Mouse (Mus musculus) stomach, embryonic 15.5 days (tissue): ENCODE data around the gene Nfib. TPM values are rescaled to one million over a fixed set of nuclear protein-coding genes. Genes with fewer than 3 reads are reported as not detected.
A peak's percentile ranks its signal among the peaks of the same experiment; 100 is the strongest.

Experiments
- ATAC-seq: fragments of 200-750 bp; cut with Nextera tagmentation; 2 replicates; pipeline ENCODE4 v1.8.0; 2017; ENCODE audit warnings: low read depth, moderate number of reproducible peaks, moderate TSS enrichment; ENCODE audit not compliant: insufficient read depth, low FRiP score
- H3K27ac ChIP-seq: fragments of 300-500 bp; sonication (generic); 2 replicates; pipeline ENCODE4 v1.5.1; 2015; ENCODE audit warnings: mild to moderate bottlenecking, inconsistent platforms
- H3K27me3 ChIP-seq: fragments of 300-500 bp; sonication (generic); replicated peaks from 2 replicates; pipeline ENCODE4 v1.6.1; 2015; ENCODE audit warnings: inconsistent platforms
- H3K36me3 ChIP-seq: fragments of 300-500 bp; sonication (generic); 2 replicates; pipeline ENCODE4 v1.6.1; 2015; ENCODE audit warnings: inconsistent platforms
- H3K4me1 ChIP-seq: fragments of 300-500 bp; sonication (generic); 2 replicates; pipeline ENCODE4 v1.6.1; 2015; ENCODE audit warnings: inconsistent platforms
- H3K4me2 ChIP-seq: fragments of 300-500 bp; sonication (generic); 2 replicates; pipeline ENCODE4 v1.6.1; 2015; ENCODE audit warnings: mild to moderate bottlenecking, inconsistent platforms
- H3K4me3 ChIP-seq: fragments of 300-500 bp; sonication (generic); replicated peaks from 2 replicates; pipeline ENCODE4 v1.5.1; 2015; ENCODE audit warnings: inconsistent platforms
- H3K9ac ChIP-seq: fragments of 300-500 bp; sonication (generic); 2 replicates; pipeline ENCODE4 v1.6.1; 2015; ENCODE audit warnings: inconsistent platforms
- H3K9me3 ChIP-seq: fragments of 300-500 bp; sonication (generic); 2 replicates; pipeline ENCODE4 v1.6.1; 2016; ENCODE audit warnings: inconsistent platforms
- WGBS: fragments of 180-500 bp; shearing (Covaris S2); methylation state at CpG from one replicate; pipeline ENCODE4 v1.1.7; 2015; 5-methylcytosine and 5-hydroxymethylcytosine counted together
- polyA plus RNA-seq: library from polyadenylated mRNA; unstranded; fragments of >200 nt; fragmentation: Nextera tagmentation; extraction: Ambion mirVana; gene quantifications from 2 replicates; pipeline ENCODE4 v1.2.1, GENCODE M21; 2015

Gene Nfib
- polyA plus RNA-seq, 1 experiment from 2014 or later = 56.5 TPM

- no peak overlapping the region for H3K4me2 ChIP-seq
- no peak for ATAC-seq
- 67% methylated on average over 1 of the region's 1 CpGs for WGBS
- no peaks in the 10 kb centered on the region for H3K9me3 ChIP-seq
- no peak overlapping the region for H3K27ac ChIP-seq
- H3K36me3 ChIP-seq = no peaks in the 10 kb centered on the region
- H3K27me3 ChIP-seq = no peaks in the 10 kb centered on the region
- no peak overlapping the region for H3K9ac ChIP-seq
- peaks cover 30% of the 10 kb centered on the region for H3K4me1 ChIP-seq
- H3K4me3 ChIP-seq = no peak overlapping the region
These were observed 323.8 kb downstream of the Nfib start for GRCm38 (mm10) chr4:82381786-82382185.

- Histone ChIP-seq H3K4me1 (peaks cover 22% of the 10 kb centered on the region), H3K36me3 (no peaks in the 10 kb centered on the region), H3K4me3 (no peak overlapping the region), H3K4me2 (no peak overlapping the region), H3K27me3 (no peaks in the 10 kb centered on the region), H3K9ac (no peak overlapping the region), H3K27ac (no peak overlapping the region), H3K9me3 (no peaks in the 10 kb centered on the region)
- no peak for ATAC-seq
These were observed 325.0 kb downstream of the Nfib start for GRCm38 (mm10) chr4:82380578-82380977.

DNA sequence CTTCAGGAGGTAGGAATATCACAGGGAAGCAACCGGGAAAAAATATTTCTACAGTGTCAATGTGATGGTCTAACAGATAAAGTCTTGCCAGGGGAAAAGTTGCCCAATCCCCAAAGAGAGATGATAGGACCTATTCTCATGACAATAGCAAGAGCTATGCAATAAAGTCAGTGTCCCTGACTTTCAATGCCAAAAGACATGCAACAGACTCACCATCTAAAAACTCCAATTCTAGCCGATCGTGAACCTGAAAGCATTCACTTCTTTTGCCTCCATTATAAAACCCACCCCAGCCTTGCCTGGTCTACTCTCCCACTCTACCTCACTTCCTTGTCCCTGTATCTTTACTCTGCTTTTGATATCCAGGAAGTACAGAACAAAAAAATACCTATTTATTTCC lies 327.5 kb downstream of the Nfib start:
- H3K9me3 ChIP-seq = no peaks in the 10 kb centered on the region
- H3K9ac ChIP-seq = no peak overlapping the region
- ATAC-seq = no peak
- WGBS = 100% methylated on average over 3 of the region's 3 CpGs
- H3K4me2 ChIP-seq = no peak overlapping the region
- H3K27ac ChIP-seq = no peak overlapping the region
- no peak overlapping the region for H3K4me3 ChIP-seq
- H3K27me3 ChIP-seq = no peaks in the 10 kb centered on the region
- H3K36me3 ChIP-seq = no peaks in the 10 kb centered on the region
- 0 out of 2 replicates have a peak, but pooled peaks cover 3% of the 10 kb centered on the region for H3K4me1 ChIP-seq

- ATAC-seq = no peak
- Histone ChIP-seq H3K4me1 (0 out of 2 replicates have a peak, but pooled peaks cover 3% of the 10 kb centered on the region), H3K4me3 (no peak overlapping the region), H3K27me3 (no peaks in the 10 kb centered on the region), H3K4me2 (no peak overlapping the region), H3K9me3 (no peaks in the 10 kb centered on the region), H3K27ac (no peak overlapping the region), H3K36me3 (no peaks in the 10 kb centered on the region), H3K9ac (no peak overlapping the region)
- WGBS = 92% methylated on average over 3 of the region's 3 CpGs
These were observed 327.9 kb downstream of the Nfib start for GRCm38 (mm10) chr4:82377621-82378020.

GRCm38 (mm10) chr4:82374560-82374959 lies 331.0 kb downstream of the Nfib start:
- Histone ChIP-seq H3K9ac (no peak overlapping the region), H3K36me3 (no peaks in the 10 kb centered on the region), H3K9me3 (no peaks in the 10 kb centered on the region), H3K4me3 (no peak overlapping the region), H3K27ac (no peak overlapping the region), H3K4me1 (no peaks in the 10 kb centered on the region), H3K4me2 (no peak overlapping the region), H3K27me3 (no peaks in the 10 kb centered on the region)
- ATAC-seq = no peak
- 72% methylated on average over 5 of the region's 5 CpGs for WGBS

DNA sequence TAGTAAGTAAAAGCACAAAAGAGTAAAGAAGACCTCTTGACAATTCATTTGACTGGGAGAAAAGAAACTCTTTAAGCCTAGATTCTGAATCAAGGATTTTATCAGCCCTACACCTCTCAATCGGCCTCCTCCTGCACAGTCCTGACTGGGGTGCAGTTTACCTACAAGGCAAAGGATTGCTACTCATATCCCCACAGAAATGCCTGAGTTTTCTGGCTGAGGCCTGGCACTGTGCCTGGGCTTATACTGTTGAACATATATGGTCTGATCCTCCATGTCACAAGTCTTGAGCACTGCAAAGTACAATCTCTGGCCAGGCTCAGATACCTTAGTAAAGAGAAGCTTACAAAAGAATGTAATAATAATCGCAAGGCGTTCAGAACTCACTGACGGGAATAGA lies 333.3 kb downstream of the Nfib start:
- no peaks in the 10 kb centered on the region for H3K36me3 ChIP-seq
- no peaks in the 10 kb centered on the region for H3K27me3 ChIP-seq
- WGBS = 72% methylated on average over 4 of the region's 4 CpGs
- no peaks in the 10 kb centered on the region for H3K9me3 ChIP-seq
- no peaks in the 10 kb centered on the region for H3K4me1 ChIP-seq
- no peak overlapping the region for H3K9ac ChIP-seq
- ATAC-seq = no peak
- H3K27ac ChIP-seq = no peak overlapping the region
- H3K4me2 ChIP-seq = no peak overlapping the region
- H3K4me3 ChIP-seq = no peak overlapping the region

- Histone ChIP-seq H3K9ac (no peak overlapping the region), H3K27ac (no peak overlapping the region), H3K27me3 (no peaks in the 10 kb centered on the region), H3K36me3 (no peaks in the 10 kb centered on the region), H3K4me2 (no peak overlapping the region), H3K4me1 (no peaks in the 10 kb centered on the region), H3K4me3 (no peak overlapping the region), H3K9me3 (no peaks in the 10 kb centered on the region)
- no peak for ATAC-seq
- WGBS = 89% methylated on average over 4 of the region's 4 CpGs
These were observed 334.1 kb downstream of the Nfib start for GRCm38 (mm10) chr4:82371471-82371870.

GRCm38 (mm10) chr4:82369011-82369776 lies 336.4 kb downstream of the Nfib start:
- WGBS = 82% methylated on average over 6 of the region's 6 CpGs
- Histone ChIP-seq H3K36me3 (no peaks in the 10 kb centered on the region), H3K27me3 (no peaks in the 10 kb centered on the region), H3K27ac (no peak overlapping the region), H3K4me2 (no peak overlapping the region), H3K4me3 (no peak overlapping the region), H3K9ac (no peak overlapping the region), H3K9me3 (no peaks in the 10 kb centered on the region), H3K4me1 (0 out of 2 replicates have a peak, but pooled peaks cover 2% of the 10 kb centered on the region)
- no peak for ATAC-seq

DNA sequence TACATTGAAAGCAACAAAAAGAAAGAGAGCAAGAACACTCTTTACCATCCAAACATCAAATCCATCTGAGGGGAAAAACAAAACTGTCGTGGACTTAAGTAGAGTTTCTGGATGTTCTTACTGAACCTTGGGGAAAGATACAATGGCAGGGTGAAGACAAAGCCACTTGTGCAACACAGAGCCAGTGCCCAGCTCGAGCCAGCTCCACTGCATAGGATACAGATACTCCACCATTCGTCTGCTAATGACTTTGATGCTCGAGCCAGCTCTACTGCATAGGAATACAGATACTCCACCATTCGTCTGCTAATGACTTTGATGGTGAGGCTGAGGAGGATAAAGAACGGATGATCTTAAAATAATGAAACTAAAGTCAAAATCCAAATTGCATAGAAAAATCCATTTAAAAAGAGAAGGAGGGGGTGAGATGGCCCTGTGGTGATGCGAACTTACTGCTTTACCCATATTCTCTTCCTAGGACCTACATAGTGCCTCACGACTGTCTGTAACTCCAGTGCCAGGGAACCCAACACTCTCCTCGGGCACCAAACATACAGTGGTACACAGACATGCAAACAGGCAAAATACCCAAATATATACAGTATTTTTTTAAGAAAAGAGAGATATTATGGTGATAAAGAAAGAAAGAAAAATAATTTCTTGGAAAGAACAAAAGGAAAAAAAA lies 337.3 kb downstream of the Nfib start:
- Histone ChIP-seq H3K36me3 (no peaks in the 10 kb centered on the region), H3K4me2 (no peak overlapping the region), H3K9me3 (no peaks in the 10 kb centered on the region), H3K27me3 (no peaks in the 10 kb centered on the region), H3K9ac (no peak overlapping the region), H3K4me1 (0 out of 2 replicates have a peak, but pooled peaks cover 2% of the 10 kb centered on the region), H3K27ac (no peak overlapping the region), H3K4me3 (no peak overlapping the region)
- no peak for ATAC-seq
- 81% methylated on average over 9 of the region's 9 CpGs for WGBS

GRCm38 (mm10) chr4:82364696-82365385 lies 340.7 kb downstream of the Nfib start:
- ATAC-seq = no peak
- H3K4me3 ChIP-seq = no peak overlapping the region
- no peaks in the 10 kb centered on the region for H3K9me3 ChIP-seq
- no peaks in the 10 kb centered on the region for H3K27me3 ChIP-seq
- H3K9ac ChIP-seq = no peak overlapping the region
- no peaks in the 10 kb centered on the region for H3K36me3 ChIP-seq
- H3K4me2 ChIP-seq = no peak overlapping the region
- H3K27ac ChIP-seq = no peak overlapping the region; the same call in 1 of the 2 replicates
- H3K4me1 ChIP-seq = peaks cover 9% of the 10 kb centered on the region; the same call in 1 of the 2 replicates
- WGBS = 73% methylated on average over 4 of the region's 4 CpGs

DNA sequence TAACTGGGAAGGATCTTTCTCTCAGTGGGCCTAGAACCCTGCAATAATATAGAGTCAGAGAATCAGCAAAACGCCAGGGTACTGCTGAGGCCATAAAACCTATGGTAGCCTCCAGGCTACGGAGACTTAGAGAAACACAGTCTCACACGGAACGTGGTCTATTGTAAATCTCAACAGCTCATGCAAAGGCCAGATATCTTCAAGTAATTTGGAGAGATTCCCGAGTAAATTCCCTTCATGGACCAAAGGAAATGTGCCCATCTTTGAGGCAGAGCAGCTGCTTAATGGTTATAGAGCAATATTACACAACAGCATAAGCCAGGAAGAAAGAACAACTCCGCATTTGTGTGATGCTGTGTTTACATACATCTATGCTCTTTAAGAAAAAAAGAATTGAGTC lies 341.6 kb downstream of the Nfib start:
- ATAC-seq = no peak
- Histone ChIP-seq H3K27me3 (no peaks in the 10 kb centered on the region), H3K9ac (no peak overlapping the region), H3K27ac (0 out of 2 replicates have a peak overlapping the region, but pooled peaks have one; percentile 4), H3K36me3 (no peaks in the 10 kb centered on the region), H3K4me2 (no peak overlapping the region), H3K4me3 (no peak overlapping the region), H3K9me3 (no peaks in the 10 kb centered on the region), H3K4me1 (peaks cover 9% of the 10 kb centered on the region; the same call in 1 of the 2 replicates)
- WGBS = 67% methylated on average over 6 of the region's 6 CpGs

DNA sequence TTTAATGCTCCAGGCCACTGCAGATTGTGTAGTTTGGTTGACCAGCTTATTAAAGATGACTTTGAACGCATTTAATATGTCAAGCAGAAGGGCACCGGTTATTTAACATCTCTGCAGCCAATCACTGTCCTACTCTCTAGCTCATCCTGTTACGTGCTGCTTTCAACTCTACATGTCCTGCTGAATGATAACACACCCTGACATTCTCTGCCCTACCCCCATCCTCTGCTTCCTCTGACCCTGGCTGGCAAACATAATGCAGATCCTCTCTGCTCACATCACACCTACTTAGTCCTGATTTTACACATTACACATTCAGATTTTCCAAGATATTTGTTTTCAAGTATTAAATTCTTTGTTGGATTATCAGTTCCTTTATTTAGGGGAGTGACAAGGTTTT lies 343.3 kb downstream of the Nfib start:
- WGBS = 61% methylated on average over 3 of the region's 3 CpGs
- Histone ChIP-seq H3K27me3 (no peaks in the 10 kb centered on the region), H3K4me2 (no peak overlapping the region), H3K4me1 (peaks cover 9% of the 10 kb centered on the region; the same call in 1 of the 2 replicates), H3K9ac (no peak overlapping the region), H3K9me3 (no peaks in the 10 kb centered on the region), H3K36me3 (0 out of 2 replicates have a peak, but pooled peaks cover 3% of the 10 kb centered on the region), H3K27ac (no peak overlapping the region), H3K4me3 (no peak overlapping the region)
- ATAC-seq = no peak
